Mouse (Mus musculus) CH12.LX (cell line): ENCODE measurements around the gene Cd69.

Experiments
- ELF1 ChIP-seq: IDR thresholded peaks from 2 replicates; pipeline ENCODE4 v1.6.1; 2014; ENCODE audit warnings: low read depth, mild to moderate bottlenecking, inconsistent platforms, low read length, improper control_type of control experiment
- EP300 ChIP-seq: IDR thresholded peaks from 2 replicates; pipeline ENCODE4 v1.6.1; 2011; ENCODE audit warnings: low read length, improper control_type of control experiment
- SIN3A ChIP-seq: IDR thresholded peaks from 2 replicates; pipeline ENCODE4 v1.6.1; 2012; ENCODE audit warnings: low read length, improper control_type of control experiment, inconsistent platforms
- ZMIZ1 ChIP-seq: IDR thresholded peaks from 2 replicates; pipeline ENCODE4 v1.6.1; 2012; ENCODE audit warnings: low read depth, mild to moderate bottlenecking, inconsistent platforms, low read length, improper control_type of control experiment

DNA sequence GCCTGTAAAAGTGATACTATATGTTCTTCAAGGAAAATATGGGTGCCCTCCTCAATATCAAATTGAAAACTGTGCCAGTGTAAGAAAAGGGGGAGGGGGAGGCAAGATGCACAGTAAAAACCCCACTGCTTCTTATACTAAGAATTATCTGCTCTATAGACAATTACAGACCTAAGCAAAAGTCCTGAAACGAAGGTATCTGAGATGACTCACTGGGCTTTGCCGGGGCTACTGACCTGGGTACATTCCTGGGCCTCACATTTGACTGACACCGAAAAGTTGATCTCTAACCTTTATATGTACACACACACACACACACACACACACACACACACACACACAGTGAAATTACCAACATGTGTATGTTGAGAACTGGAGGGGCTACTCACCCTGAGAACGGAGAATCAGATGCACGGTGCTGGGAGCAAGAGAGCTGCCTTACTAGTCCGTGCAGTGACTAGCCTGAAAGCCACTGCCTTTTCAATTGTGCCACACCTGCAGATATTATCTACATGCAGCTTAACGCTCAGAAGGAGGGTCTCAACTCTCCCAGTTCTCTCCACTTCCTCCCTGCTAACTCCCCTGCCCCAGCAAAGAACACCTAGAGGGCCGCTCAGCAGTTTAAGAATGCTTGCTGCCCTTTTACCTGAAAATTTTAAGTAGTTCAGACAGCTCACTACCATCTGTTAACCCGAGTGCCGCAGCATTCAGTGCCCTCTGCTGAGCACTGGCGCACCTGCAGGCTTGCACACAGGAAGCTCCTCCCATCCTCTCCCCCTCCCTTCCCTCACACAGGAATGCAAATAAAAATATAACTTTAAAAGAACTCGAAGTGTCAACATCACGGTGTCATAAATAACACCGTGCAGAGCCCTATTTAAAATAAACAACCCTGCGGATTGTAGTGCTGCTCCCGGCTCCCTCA, 37.6 kb downstream of the Cd69 start:
- TF ChIP-seq ELF1 (peak; percentile 64), EP300 (no peak), ZMIZ1 (no peak; the same call in 1 of the 2 replicates), SIN3A (no peak; the same call in 1 of the 2 replicates)
